Mouse (Mus musculus): ENCODE measurements around the gene Susd4. TPM values are rescaled to one million over a fixed set of nuclear protein-coding genes. Genes with fewer than 3 reads are reported as not detected.

The Susd4 gene
- total and polyA plus RNA-seq, 3 experiments: not detected

DNA sequence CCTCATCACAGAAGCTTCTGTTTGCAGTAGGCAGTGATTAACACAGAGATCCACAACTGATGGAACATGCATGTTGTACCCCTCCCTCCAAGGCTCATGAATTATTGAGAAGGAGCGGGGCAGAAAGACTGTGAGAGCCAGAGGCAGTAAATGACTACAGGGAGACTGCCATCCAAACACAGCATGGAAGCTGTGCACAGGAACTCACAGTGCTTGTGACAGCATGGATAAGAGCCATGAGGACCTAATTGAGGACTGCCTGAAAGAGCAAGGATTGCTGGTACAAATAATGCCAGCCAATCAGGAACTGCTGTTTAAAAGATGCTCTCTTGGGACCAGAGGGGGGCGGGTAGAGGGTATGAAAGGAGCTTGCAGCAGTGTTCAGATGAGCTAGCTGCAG is 178.3 kb downstream of the Susd4 start:
- dilution Hi-C loops (cut with MboI; ENCODE audit: extremely low pct_ligation_motif_present, extremely low pct_unique_long_range_greater_than_20kb, low sequenced_read_pairs): no loop called here
- in situ Hi-C loops (cut with MboI; ENCODE audit: low pct_ligation_motif_present, low pct_unique_long_range_greater_than_20kb, low sequenced_read_pairs): no loop called here
- TF ChIP-seq MEF2A (IDR thresholded peaks at IDR 0.05; ENCODE audit: borderline replicate concordance, low read depth, low read length): no peak
- H3K27ac ChIP-seq (ENCODE audit: insufficient read depth, low read depth): no peak overlapping the region
- H3K4me2 ChIP-seq (ENCODE audit: insufficient read depth, low read depth, poor library complexity, severe bottlenecking): no peak overlapping the region
- peaks cover 0 to 14% of the 10 kb centered on the region in 2 experiments; a peak in 2 of 4 replicates for H3K4me1 ChIP-seq (ENCODE audit: control insufficient read depth in 1 of 2, insufficient read depth in 2 of 2)
- DNase-seq (ENCODE audit: extremely low read depth): no peak
- H3K79me2 ChIP-seq (replicated peaks; ENCODE audit: control insufficient read depth, extremely low read depth, insufficient read depth, poor library complexity, severe bottlenecking): no peaks in the 10 kb centered on the region
- no peak overlapping the region for H3K4me3 ChIP-seq (replicated peaks in 1 of 3; ENCODE audit: low read depth in 2 of 3, low read length in 2 of 3, poor library complexity in 1 of 3)
- no peaks in the 10 kb centered on the region for H3K36me3 ChIP-seq (replicated peaks in 1 of 2; ENCODE audit: control insufficient read depth in 1 of 2, insufficient read depth in 1 of 2, low read length in 1 of 2)
- no peaks in the 10 kb centered on the region for H3K27me3 ChIP-seq (replicated peaks)
- H3K9ac ChIP-seq (ENCODE audit: insufficient read depth, low read depth): no peak overlapping the region
- no peaks in the 10 kb centered on the region for H3K9me3 ChIP-seq (replicated peaks; ENCODE audit: low read length)

- H3K4me2 ChIP-seq (ENCODE audit: insufficient read depth, low read depth, poor library complexity, severe bottlenecking): no peak overlapping the region
- H3K79me2 ChIP-seq (replicated peaks; ENCODE audit: control insufficient read depth, extremely low read depth, insufficient read depth, poor library complexity, severe bottlenecking): no peaks in the 10 kb centered on the region
- no peaks in the 10 kb centered on the region for H3K27me3 ChIP-seq (replicated peaks)
- no peak overlapping the region for H3K27ac ChIP-seq (ENCODE audit: insufficient read depth, low read depth)
- no peak for TF ChIP-seq CHD2 (IDR thresholded peaks at IDR 0.05; ENCODE audit: low read length)
- TF ChIP-seq TCF12 (IDR thresholded peaks at IDR 0.05; ENCODE audit: low read depth, low read length): no peak
- no peak for TF ChIP-seq JUND (conservative IDR thresholded peaks at IDR 0.05; ENCODE audit: low read depth, low read length)
- no peak for TF ChIP-seq USF1 (IDR thresholded peaks at IDR 0.05; ENCODE audit: low read depth, low read length)
- no peak for TF ChIP-seq USF2 (conservative IDR thresholded peaks at IDR 0.05; ENCODE audit: low read depth, low read length)
- no peak for TF ChIP-seq NELFE (IDR thresholded peaks at IDR 0.05; ENCODE audit: low read depth, low read length)
- no peak for TF ChIP-seq NRF1 (IDR thresholded peaks at IDR 0.05; ENCODE audit: low read depth, low read length)
- no peak for TF ChIP-seq POLR2A (IDR thresholded peaks at IDR 0.05; ENCODE audit: low read depth, low read length)
- TF ChIP-seq CTCF (conservative IDR thresholded peaks at IDR 0.05 in 1 of 2, IDR thresholded peaks at IDR 0.05 in 1 of 2; ENCODE audit: low read depth in 2 of 2, low read length in 2 of 2): no peak
- no peak for TF ChIP-seq POLR2AphosphoS2 (IDR thresholded peaks at IDR 0.05; ENCODE audit: low read depth, low read length)
- TF ChIP-seq KAT2A (IDR thresholded peaks at IDR 0.05; ENCODE audit: insufficient replicate concordance, low read length): no peak
- no peak for TF ChIP-seq RAD21 (IDR thresholded peaks at IDR 0.05; ENCODE audit: low read depth, low read length)
- no peak for TF ChIP-seq SMC3 (IDR thresholded peaks at IDR 0.05; ENCODE audit: low read depth, low read length)
- no peak for TF ChIP-seq ELF1 (IDR thresholded peaks at IDR 0.05; ENCODE audit: low read depth, low read length)
- TF ChIP-seq EP300 (IDR thresholded peaks at IDR 0.05; ENCODE audit: low read length): no peak
- TF ChIP-seq JUN (IDR thresholded peaks at IDR 0.05; ENCODE audit: insufficient read depth, low read depth, low read length): no peak
- TF ChIP-seq MAFK (IDR thresholded peaks at IDR 0.05; ENCODE audit: insufficient replicate concordance, low read length): no peak
- no peak for TF ChIP-seq MYC (IDR thresholded peaks at IDR 0.05; ENCODE audit: low read depth, low read length)
- peaks cover 0 to 10% of the 10 kb centered on the region in 2 experiments; a peak in 1 of 4 replicates for H3K4me1 ChIP-seq (ENCODE audit: control insufficient read depth in 1 of 2, insufficient read depth in 2 of 2)
- dilution Hi-C loops (cut with MboI; ENCODE audit: extremely low pct_ligation_motif_present, extremely low pct_unique_long_range_greater_than_20kb, low sequenced_read_pairs): no loop called here
- no peak for DNase-seq (ENCODE audit: extremely low read depth)
- H3K4me3 ChIP-seq (replicated peaks in 1 of 3; ENCODE audit: low read depth in 2 of 3, low read length in 2 of 3, poor library complexity in 1 of 3): no peak overlapping the region
- H3K9me3 ChIP-seq (replicated peaks; ENCODE audit: low read length): no peaks in the 10 kb centered on the region
- no peak overlapping the region for H3K9ac ChIP-seq (ENCODE audit: insufficient read depth, low read depth)
- in situ Hi-C loops (cut with MboI; ENCODE audit: low pct_ligation_motif_present, low pct_unique_long_range_greater_than_20kb, low sequenced_read_pairs): no loop called here
- H3K36me3 ChIP-seq (replicated peaks in 1 of 2; ENCODE audit: control insufficient read depth in 1 of 2, insufficient read depth in 1 of 2, low read length in 1 of 2): no peaks in the 10 kb centered on the region
Measured at GRCm38 (mm10) chr1:182943911-182944310, 180.3 kb downstream of the Susd4 start.

Measured in CH12.LX (cell line).